Mouse (Mus musculus) liver, postnatal 0 days (tissue): ENCODE measurements around the gene Zbtb1.

Experiments used
- CTCF ChIP-seq: sonication (generic); IDR thresholded peaks from 2 replicates; pipeline ENCODE4 v1.5.1; 2016; ENCODE audit warnings: antibody characterized with exemption, low read depth
- EP300 ChIP-seq: IDR thresholded peaks from 2 replicates; pipeline ENCODE4 v1.6.1; 2016; ENCODE audit warnings: antibody characterized with exemption, low read depth, mild to moderate bottlenecking

DNA sequence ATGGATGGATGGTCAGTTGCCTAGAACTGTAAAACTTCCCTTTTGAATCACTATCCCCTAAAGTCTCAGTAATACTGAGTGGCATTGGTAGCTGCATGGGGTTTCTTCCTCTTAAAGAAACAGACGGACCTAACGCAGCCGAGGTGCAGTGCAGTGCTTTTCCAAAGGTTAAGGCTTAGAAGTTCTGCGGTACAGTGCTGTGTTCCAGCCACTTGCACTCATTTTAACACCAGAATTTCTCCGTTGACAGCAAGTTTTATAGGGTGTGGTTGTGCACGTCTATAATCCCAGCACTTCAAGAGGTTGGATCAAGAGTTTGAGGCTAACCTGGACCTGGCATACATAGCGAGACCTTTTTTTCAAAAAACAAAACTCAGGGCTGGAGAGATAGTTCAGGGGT is 2.0 kb downstream of the Zbtb1 start:
- no peak for TF ChIP-seq CTCF
- TF ChIP-seq EP300, result no peak
